Mouse (Mus musculus) C2C12 (cell line): Measurements from ENCODE around the gene Epha4.

Experiments
- CEBPB ChIP-seq: IDR thresholded peaks from one replicate; pipeline ENCODE4 v1.6.1; 2011; ENCODE audit warnings: low read depth, mild to moderate bottlenecking, control low read depth, moderate library complexity
- CTCF ChIP-seq: IDR thresholded peaks from one replicate; pipeline ENCODE4 v1.5.1; 2011; ENCODE audit not compliant: control insufficient read depth, insufficient read depth, insufficient read length
- FOSL1 ChIP-seq: IDR thresholded peaks from one replicate; pipeline ENCODE4 v1.8.0; 2011; ENCODE audit warnings: mild to moderate bottlenecking, low read length; ENCODE audit not compliant: poor library complexity, insufficient read depth, severe bottlenecking
- USF1 ChIP-seq: IDR thresholded peaks from one replicate; pipeline ENCODE4 v1.6.1; 2011; ENCODE audit warnings: low read depth, mild to moderate bottlenecking, control low read depth, moderate library complexity

DNA sequence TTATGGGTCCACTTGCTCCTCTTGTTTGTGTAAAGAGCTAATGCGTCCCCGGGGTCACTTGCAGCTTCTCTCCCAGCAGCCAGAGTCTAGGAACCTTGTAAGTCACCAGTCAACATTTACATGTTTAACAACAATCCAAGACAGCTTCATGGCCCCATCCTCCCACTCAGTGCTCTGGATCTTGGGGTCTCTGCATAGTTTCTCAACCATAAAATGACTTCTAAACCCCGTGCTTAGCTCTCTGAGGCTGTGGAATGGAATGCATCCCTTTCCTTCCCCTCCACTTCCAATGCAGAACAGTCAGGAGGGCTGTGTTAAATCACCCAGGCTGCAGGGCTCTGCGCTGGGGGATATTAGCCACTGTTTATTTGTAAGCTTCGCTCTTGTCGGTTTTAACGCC is 178.0 kb downstream of the Epha4 start:
- TF ChIP-seq CTCF (no peak), CEBPB (no peak), FOSL1 (no peak), USF1 (no peak)
